Mouse (Mus musculus): ENCODE results near the gene Oxsr1.
A peak's percentile ranks its signal among the peaks of the same experiment; 100 is the strongest.
"Not testable (repeated sequence)": the region's sequence is repeated elsewhere in the genome, so short reads cannot be mapped to it uniquely, and the experiment has no call there.

The Oxsr1 gene

DNA sequence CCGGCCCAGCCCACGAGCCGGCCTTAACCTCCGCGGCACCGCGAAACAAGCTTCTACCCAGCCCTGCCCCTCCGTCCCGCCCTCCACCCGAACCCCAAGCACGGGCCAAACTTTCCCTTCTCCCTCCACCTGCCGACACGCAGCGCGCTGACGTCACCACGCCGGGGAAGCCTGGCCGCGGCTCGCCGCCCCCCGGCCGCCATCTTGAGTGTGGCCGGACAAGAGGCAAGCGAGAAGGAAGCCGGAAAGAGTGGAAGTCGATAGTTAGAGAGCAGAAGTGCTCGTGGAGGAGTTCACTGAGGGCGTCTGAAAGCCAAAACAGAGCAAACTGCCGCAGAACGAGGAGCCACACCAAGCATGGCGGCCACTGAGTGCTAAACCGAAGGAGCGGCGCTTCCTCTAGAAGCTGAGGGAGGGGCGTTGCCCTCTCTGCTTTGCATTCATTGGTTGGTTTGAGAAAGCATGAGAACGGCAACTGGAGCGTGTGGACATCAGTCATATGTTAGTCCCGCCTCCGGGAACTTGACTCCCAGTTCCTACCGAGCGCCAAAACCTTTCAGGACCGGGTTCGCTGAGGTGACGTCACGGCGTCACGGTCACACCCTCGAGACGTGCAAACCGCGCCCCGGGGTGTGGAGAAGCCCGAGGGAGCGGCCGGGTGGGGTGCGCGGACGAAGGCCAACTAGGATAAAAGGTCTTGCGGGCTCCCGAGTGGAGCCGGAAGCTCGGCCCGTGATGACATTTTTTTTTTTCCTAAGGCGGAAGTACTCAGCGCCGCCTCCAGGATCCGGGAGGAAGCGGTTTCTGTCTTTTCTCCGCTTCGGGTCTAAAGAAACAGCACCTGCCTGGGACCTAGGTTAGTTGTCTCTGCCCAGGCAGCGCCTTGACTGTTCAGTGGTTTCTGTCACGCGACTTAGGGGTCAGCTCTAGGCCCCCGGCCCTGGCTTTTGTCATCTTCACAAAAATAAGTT, at the start of gene Oxsr1:
Gene Oxsr1 (minus strand): TSS at position 139 of the 971 bp plus-strand sequence.
- peak; percentile 100 for DNase-seq (ENCODE audit: low read depth)

- DNase-seq (ENCODE audit: low read depth) = no peak
Measured at GRCm38 (mm10) chr9:119371251-119371650, 49.0 kb upstream of the Oxsr1 start.

DNA sequence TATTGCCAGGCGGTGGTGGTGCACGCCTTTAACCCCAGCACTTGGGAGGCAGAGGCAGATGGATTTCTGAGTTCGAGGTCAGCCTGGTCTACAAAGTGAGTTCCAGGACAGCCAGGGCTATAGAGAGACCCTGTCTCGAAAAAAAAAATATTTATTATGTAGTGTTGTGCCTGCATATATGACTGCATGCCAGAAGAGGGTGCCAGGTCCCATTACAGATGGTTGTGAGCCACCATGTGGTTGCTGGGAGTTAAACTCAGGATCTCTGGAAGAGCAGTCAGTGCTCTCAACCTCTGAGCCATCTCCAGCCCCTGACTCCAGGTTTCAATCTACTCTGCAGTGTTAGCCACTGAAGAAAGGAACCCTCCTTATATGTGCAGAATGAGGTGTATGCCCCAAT, 48.5 kb upstream of the Oxsr1 start:
- not testable (repeated sequence) for DNase-seq (ENCODE audit: low read depth)

DNA sequence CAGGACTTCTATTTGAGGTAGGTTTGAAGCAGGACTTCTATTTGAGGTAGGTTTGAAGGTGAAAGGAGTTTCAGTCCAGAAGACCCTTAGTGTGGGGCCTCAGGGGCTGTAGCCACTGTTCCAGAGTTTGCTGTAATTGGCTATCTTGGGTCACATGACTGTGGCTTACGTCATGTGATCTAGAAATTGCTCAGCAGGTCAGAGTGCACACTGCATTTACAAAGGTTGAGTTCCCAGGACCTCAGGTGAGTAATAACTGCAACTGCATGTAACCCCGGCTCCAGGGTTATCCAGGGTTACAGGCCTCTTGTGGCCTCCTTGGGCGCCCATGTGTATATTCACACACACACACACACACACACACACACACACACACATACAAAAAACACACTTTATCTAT, 46.1 kb upstream of the Oxsr1 start:
- DNase-seq (ENCODE audit: low read depth) = no peak

GRCm38 (mm10) chr9:119365284-119365683, 43.1 kb upstream of the Oxsr1 start, which contains the start of gene Slc22a14:
Gene Slc22a14 (minus strand): TSS chr9:119365553.
- no peak for DNase-seq (ENCODE audit: low read depth)

DNA sequence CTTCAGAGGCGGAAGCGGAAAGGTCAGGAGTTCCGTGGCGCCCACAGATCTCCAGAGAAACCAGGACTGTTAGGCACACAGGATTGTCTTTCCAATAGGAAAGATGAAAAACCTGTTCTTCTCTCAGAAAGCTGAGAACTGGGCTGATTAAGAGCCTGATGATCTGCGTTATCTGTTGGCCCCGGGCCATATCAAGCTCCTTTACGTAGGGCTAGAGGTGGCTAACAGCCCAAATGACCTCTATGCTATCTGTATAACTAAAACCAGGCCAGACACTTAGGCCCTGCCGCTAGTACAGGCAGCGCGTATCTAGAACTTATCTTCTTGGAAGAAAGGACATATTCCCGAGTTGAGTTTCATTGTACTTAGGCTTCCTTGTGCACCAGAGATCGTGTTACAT, 41.0 kb upstream of the Oxsr1 start:
- DNase-seq (ENCODE audit: low read depth) = no peak

DNA sequence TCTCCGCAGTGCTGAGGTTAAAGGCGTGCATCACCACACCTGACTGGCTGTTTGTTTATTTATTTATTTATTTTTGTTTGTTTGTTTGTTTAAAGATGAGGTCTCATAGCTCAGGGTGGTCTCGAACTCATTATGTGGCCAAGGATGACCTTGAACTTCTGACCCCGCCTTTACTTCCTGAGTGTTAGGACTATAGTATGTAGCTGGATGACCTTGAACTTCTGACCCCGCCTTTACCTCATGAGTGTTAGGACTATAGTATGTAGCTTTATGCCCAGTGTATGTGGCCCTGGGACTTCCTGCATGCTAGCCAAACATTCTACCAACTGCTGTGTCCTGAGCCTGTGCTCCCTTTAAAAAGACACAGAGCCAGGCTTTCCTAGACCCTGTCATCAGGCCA, 39.2 kb upstream of the Oxsr1 start:
- no peak for DNase-seq (ENCODE audit: low read depth)

DNA sequence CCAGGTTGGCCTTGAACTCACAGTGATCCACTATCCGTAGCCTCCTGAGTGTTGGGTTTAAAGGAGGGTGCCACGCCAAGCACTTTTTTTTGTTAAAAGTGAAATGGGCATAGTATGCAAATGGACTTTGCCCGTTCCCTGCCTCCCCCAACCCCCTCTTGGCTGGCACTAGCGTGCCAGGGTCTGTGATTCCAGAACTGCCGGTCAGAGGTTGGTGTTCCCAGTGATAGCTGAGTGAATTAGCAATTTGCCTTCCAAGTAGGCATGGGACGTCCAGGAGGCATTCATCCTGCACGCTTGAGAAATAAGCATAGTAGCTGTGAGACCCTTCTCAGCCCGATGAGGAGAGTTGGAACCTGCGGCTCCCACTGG, 35.8 kb upstream of the Oxsr1 start:
- no peak for DNase-seq (ENCODE audit: low read depth)

DNA sequence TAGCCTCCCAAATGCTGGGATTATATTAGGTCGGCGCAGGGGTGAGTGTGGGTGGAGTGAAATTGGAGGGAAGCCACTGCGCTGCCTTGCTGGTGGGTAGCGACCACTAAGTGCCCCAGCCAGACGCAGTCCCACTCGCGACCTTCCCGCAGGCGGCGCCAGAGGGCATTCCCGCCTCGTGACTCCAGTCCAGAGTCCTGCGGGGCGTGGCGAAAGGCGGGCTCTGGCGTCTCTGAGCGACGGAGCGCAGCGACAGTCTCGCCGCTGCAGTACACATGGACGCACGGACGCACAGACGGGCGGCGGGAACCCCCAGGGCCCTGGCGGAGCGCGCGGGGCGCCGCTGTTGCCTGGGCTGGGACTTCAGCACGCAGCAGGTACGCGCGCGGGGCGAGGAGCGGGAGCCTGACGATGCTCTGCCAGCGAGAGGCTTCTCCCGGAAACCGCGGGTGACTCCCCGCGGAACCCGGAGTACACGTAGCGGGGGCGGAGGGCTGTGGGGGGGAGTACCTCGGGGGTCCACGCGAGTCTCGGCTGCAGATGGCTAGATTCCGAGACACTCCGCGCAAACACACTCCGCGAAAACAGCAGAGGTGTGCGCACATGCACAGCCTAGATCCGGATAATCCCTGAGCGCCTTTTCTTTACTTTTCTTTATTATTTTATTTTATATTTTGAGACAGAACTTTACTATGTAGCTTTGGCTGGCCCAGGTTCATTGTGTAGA, 35.3 kb upstream of the Oxsr1 start, which contains the start of gene Xylb:
Gene Xylb (plus strand): TSS at position 51 of the 727 bp plus-strand sequence.
- DNase-seq (ENCODE audit: low read depth) = peak; percentile 83

DNA sequence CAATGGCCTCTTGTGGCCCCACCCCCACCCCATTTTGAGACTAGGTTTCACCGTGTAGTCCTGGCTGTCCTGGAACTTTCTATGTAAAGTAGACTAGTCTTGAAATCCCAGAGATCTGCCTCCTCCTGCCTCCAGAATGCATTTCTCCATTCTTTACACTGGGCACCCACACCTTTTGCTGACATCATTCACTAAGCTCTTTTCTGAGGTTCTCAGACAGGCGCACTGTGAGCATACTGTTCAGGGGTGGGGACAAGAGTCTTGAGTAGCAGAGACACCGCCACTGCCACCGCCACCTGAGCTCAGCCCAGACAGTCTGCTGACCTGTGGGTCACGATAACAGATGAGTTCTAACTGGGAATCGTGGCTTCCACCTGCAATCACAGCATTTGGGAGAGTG, 33.7 kb upstream of the Oxsr1 start:
- no peak for DNase-seq (ENCODE audit: low read depth)

DNA sequence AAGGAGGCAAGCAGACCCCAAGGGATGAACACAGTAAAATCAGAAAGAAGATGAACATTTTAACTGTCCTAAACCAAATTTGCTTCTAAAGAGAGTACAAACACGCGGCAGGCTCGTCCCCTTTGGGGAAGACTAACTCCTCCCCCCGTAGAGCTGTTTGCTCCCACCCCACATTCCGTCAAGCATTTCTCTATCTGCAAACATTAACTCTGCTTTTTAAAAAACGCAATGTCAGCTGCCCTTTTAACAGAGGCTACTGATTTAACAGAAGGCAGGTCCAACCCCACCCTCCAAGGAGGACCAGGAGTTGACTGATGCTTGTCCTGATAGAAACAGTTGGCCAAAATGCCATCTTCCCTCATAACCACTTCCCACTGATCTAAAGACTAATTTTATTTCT, 31.7 kb upstream of the Oxsr1 start:
- no peak for DNase-seq (ENCODE audit: low read depth)

DNA sequence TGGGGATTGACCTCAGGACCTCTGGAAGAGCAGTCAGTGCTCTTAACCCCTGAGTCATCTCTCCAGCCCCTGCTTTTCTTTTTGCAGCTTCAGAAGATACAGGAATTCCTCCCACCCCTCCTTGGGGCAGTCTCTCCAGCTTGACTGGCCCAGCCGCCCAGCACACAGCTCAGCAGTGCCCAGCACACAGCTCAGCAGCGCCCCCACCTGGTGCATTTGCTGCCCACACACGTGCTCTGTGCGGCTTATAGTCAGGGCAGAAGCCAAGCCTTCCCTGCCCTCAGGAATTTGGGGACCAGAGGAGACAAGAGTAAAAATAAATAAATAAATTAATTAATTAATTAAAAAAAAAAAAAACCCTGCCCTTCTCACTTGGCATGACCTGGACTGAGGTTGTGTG, 29.8 kb upstream of the Oxsr1 start:
- DNase-seq (ENCODE audit: low read depth) = peak; percentile 79

- no peak for DNase-seq (ENCODE audit: low read depth)
Measured at GRCm38 (mm10) chr9:119350947-119351705, 28.9 kb upstream of the Oxsr1 start.

DNA sequence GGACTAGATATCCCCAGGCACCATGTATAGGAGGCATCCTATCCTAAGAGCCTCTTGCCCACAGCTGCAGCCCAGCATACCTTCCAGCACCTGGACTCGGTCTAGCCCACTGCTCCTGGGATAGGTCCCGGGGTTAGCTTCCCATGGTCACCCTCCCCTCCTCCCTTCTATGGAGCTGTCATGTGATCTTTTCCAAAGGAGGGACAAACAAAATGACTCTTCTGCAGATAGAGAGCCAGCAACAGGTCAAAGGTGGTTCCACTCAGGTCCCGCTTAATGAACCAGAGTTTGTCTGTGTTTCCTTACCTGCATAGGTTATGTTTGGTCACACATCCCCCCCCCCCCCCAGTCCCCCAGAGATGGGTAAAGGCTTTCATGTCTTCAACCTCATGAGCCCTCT, 28.3 kb upstream of the Oxsr1 start:
- DNase-seq (ENCODE audit: low read depth) = no peak

- DNase-seq (ENCODE audit: low read depth) = no peak
Measured at GRCm38 (mm10) chr9:119346376-119346775, 24.1 kb upstream of the Oxsr1 start.

- DNase-seq (ENCODE audit: low read depth) = no peak
Measured at GRCm38 (mm10) chr9:119342728-119343127, 20.5 kb upstream of the Oxsr1 start.

DNA sequence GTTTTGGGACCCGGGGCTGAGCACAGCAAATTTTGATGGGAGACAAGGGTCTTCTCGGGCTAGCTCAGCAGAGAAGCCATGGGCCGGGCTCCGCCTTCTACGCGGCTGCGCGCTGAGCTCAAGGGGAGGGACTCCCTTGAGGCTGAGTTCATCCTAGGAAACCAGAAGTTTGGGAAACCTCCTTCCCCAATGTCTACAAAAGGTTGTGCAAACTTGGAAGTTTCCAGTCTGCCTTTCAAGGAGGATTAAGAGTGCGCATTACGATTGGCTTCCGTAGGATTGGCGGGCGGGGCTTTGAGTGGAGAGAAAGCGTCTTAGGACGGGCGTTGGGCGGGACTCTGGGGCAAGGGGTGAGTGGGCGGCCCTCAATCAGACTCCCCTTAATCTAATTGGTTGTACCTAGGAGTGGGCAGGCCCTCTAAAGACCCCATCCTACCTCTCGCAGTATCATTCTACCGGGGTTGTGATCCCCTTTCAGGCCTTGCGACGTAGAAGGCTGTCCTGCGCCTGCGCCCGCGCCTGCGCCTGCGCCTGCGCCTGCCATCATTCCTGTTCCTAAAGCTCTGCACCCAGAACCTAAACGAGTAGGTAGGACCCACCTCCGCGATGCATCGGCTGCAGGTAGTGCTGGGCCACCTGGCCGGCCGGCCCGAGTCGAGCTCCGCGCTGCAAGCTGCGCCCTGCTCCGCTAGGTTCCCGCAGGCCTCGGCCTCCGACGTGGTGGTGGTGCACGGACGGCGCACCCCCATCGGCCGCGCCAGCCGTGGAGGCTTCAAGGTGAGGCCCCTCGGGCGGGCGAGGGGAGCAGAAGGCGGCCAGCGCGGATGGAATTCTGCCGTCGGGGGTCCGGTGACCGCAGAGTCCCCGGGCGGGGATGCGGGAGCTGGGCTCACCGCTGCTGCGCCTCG, 18.9 kb upstream of the Oxsr1 start, which contains the start of gene Myd88:
Gene Myd88 (minus strand): TSS at position 503 of the 908 bp plus-strand sequence.
- peak; percentile 97 for DNase-seq (ENCODE audit: low read depth)

DNA sequence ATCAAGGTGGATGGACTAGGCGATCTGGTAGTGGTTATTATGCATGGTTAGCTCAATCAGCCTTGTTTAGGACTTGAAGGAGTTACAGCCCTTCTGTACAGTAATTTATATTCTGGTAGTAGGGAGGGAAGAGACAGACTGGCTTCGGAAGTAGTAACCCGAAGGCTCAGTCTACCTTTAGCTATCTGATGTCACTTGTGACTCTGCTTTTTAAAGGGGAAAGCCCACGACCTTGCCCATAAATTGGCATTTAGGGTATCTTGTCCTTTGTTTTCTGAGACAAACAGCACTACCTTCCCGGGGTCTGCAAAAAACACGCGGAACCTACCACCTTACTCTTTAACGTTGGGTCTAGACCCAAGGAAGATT, 18.0 kb upstream of the Oxsr1 start:
- no peak for DNase-seq (ENCODE audit: low read depth)

DNA sequence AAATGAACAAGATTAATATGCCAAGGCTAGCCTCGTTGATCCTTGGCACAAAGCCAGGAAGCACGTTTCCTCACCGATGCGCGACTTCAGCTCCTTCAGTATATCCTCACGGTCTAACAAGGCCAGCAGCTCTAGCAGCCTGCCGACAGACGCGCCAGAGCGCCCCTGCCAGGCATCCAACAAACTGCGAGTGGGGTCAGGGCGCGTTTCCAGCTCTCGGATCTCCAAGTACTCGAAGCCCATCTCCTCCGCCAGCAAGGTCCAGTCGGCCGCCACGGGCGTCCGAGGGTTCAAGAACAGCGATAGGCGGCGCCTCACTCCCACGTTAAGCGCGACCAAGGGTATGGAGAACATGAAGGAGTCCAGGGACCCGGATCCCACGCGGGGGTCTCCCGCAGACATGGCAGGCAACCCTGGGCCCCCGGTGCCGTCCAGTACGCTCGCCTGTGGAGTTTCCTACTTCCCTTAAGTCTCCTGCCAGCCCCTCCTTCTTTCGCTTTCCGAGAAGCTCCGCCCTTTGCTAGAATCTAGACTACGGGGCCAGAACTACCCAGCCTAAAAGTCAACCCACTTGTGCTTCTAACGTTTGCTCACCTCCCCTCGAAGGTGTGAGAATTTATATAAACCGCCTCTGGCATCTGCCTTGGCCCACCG, 17.5 kb upstream of the Oxsr1 start, which contains the start of gene Acaa1a:
Gene Acaa1a (plus strand): TSS at position 119 of the 654 bp plus-strand sequence.
- DNase-seq (ENCODE audit: low read depth) = peak; percentile 91

DNA sequence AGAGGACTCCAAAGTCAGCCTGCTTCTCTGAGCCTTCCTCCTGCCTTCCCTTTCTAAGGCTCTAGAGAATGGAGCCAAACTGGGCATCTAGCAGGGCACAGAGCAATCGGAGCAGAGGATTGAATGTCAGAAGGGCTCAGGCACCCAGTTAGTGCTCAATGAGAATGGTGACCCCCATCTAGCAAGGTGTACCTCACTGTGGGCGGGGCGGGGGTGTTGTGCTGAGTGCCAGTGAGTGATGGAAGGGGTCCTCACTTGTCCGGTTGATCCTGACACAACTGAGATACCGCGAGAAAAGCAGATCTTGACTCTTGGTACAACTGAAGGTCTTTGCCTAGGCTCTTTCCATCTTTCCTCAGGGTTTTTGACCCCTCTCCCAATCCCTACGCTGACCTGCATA, 16.9 kb upstream of the Oxsr1 start:
- DNase-seq (ENCODE audit: low read depth) = no peak

- DNase-seq (ENCODE audit: low read depth) = no peak
Measured at GRCm38 (mm10) chr9:119338350-119338749, 16.1 kb upstream of the Oxsr1 start.
